Mouse (Mus musculus): Measurements from ENCODE around the gene Exosc3.
"Not testable (repeated sequence)": the region's sequence is repeated elsewhere in the genome, so short reads cannot be mapped to it uniquely, and the experiment has no call there.

Exosc3 gene

DNA sequence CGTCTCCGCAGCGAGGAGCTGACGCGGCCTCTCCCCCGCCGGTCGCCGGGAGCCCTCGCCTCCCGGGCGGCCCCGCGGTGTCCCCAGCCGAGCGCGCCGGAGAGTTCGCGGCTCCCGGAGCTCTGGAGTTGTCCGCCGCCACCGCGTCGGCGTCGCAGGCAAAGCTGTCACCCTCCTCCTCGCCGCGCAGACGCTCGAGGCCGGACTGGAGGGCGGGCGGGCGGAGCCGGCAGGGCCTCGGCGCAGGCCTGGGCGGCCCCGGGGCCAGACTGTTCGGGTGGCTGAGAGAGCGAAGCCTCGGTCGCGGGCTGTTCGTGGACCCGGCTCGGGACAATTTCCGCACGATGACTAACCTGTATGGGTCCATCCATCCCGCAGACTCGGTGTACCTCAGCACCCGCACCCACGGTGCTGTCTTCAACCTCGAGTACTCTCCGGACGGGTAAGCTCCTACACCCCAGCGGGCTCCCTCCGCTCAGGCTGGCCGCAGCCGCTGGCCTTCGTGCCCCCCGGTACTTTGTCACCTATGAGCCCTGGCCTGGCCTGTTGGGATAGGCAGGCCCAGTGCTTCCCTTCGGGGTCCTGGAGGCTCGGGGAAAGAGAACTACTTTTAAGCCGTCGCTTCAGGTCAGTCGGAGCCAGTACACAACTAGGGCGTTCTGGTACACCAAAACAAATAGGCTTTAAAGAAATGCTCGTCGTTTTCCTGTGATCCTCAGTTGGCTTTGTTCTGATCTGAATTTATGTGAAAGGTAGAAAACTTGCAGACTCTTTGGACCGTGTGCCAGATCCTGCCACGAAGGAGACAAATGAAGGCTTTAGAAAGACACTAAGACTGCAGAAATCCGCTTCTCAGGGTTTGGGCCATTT is at the start of gene Exosc3:
Gene Exosc3, minus strand, starts transcription at position 447 of the 870 bp plus-strand sequence.
- peak; percentile 38 to 73 for DNase-seq

DNA sequence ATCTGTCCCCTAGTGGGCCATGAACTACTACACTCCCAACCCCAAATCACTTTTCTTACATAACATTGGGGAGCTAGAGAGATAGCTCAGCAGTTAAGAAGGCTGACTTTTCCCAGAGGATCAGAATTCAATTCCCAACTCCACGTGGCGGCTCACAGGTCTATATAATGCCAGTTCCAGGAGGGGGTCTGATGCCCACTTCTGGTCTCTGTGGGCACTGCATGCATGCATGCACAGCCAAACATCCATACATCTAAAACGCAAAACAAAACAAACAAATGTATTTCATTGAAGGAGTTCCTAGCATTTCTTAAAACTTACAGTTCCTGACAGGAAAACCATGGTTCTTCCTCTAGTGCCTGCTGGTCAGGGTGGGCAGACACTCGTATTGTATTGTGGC is 49.6 kb upstream of the Exosc3 start:
- no peak for DNase-seq

- DNase-seq = not testable (repeated sequence)
Observed at GRCm38 (mm10) chr4:45387296-45387695, 44.8 kb upstream of the Exosc3 start.

DNA sequence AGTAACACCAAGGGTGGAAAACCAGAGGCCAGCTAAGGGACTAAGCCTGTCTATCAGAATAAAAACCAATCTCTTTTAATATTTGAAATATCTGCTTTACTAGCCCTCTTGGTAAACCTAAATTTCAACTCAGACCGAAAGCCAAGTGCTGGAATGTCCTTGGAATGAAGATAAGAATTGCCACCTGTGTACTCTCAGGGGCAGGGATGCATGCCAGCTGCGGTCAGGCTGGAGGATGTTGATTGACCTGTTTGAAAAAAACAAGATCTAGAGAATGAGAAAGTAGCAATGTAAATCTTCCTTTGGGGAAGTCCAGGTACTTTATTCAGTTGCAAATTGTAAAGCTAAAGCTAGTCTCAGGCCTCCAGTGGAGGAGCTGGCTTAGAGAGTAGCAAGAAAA is 39.6 kb upstream of the Exosc3 start:
- DNase-seq = not testable (repeated sequence)

- DNase-seq = peak in 1 of 2 experiments; percentile 58
Observed at GRCm38 (mm10) chr4:45380903-45381580, 38.5 kb upstream of the Exosc3 start.

DNA sequence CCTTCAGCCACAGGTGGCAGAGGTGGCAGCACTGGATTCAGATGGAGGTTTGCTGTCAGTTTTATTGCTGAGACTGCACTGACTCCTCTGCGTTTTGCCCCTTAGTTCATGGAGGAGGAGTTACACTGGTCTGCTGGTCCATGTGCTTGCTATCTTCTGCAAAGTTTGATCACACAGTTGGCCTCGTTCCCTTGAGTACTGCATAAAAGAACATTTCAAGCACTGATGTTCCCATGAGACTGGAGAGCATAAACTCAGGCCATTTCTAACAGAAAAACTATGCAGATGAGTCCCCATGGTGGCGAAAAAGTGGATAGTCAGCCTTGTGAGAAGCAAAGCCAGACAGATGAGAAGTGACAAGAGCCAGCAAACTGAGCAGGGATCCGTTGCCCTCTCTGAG is 34.0 kb upstream of the Exosc3 start:
- DNase-seq = no peak

- DNase-seq = peak in 1 of 2 experiments; percentile 52
Observed at GRCm38 (mm10) chr4:45374879-45375278, 32.3 kb upstream of the Exosc3 start.

GRCm38 (mm10) chr4:45371261-45371660 is 28.7 kb upstream of the Exosc3 start:
- no peak for DNase-seq

GRCm38 (mm10) chr4:45356653-45357052 is 14.1 kb upstream of the Exosc3 start:
- no peak for DNase-seq

DNA sequence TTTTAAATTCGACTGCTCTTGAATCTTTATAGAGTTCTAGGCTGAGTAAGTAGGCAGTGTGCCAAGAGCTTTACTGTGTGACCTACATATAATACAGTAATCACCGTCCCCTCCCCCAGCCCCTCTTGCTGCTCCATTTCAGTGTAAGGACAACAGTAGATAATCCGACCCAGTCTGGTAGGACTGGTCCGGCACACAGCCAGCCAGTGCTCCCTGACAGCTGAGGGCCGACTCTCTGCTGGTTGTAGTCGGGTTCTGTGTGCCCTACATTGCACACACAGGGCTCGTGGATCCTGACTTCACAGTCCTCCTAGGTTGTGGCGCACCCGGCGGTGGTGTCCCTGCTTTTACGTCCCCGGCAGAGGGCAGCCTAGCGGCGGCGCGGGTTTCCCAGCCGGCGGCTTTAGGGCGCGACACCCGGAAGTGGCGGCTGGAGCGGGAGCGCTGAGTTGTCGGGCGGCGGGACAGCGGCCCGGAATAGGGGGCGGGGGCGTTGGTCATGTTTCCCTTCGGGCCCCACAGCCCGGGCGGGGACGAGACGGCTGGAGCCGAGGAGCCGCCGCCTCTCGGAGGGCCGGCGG is 773 bp downstream of the Exosc3 start, which contains the start of gene Dcaf10:
Gene Dcaf10, plus strand, starts transcription at position 433 of the 581 bp plus-strand sequence.
- peak; percentile 92 to 95 for DNase-seq

DNA sequence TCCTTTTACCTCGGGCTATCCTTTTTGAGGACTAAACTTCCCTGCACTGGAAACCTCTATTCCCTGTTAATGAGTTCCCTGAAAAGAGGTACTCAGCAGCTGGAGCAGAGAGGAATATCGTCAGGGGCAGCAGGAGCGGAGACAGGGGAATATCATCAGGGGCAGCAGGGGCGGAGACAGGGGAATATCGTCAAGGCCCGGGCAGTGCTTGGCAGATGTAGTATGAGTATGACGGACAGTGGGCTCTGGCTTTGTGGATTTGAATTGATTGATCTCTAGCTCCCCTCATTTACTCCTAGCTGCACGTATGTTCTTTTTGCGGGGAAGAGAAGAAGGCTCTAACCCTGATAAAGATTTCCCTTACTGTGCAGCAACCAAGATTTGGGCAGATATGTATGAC is 1.3 kb downstream of the Exosc3 start:
- no peak for DNase-seq

DNA sequence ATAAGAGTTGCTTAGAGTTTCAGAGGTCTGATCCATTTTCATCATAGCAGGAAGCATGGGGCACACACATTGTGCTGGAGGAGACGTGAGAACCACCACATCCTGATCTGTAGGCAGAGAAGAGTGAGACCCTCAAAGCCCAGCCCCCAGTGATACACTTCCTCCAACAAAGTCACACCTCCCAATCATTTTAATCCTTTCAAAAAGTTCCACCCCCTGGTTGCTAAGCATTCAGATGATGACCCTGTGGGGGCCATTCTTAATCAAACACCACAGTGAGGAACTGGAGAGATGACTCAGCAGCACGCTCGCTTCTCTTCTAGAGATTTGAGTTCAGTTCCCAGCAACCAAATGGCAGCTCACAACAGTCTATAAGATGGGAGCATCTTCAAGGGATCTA is 10.1 kb downstream of the Exosc3 start:
- no peak for DNase-seq

- peak in 1 of 2 experiments; percentile 33 for DNase-seq
Observed at GRCm38 (mm10) chr4:45331139-45331538, 11.4 kb downstream of the Exosc3 start.

GRCm38 (mm10) chr4:45320159-45320816 is 22.2 kb downstream of the Exosc3 start:
- peak; percentile 88 to 94 for DNase-seq

GRCm38 (mm10) chr4:45311056-45311455 is 31.5 kb downstream of the Exosc3 start:
- DNase-seq = no peak

DNA sequence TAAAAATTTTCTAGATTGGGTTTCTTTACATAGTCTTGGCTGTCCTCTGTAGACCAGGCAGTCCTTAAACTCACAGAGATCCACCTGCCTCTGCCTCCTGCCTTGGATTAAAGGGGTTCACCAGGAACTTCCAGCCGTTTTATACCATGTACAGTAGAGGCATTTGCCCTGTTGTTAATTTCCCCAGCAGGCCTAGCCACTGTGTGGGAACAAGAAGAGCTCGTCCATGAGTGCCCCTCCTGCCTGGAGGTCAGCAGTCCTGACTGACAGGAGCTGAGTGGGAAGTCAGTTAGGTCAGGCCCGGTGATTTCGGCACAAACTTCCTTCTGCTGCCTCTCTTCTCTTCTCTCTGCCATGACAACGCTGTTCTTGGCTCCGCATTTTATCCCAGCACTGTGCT is 33.9 kb downstream of the Exosc3 start:
- DNase-seq = no peak

DNA sequence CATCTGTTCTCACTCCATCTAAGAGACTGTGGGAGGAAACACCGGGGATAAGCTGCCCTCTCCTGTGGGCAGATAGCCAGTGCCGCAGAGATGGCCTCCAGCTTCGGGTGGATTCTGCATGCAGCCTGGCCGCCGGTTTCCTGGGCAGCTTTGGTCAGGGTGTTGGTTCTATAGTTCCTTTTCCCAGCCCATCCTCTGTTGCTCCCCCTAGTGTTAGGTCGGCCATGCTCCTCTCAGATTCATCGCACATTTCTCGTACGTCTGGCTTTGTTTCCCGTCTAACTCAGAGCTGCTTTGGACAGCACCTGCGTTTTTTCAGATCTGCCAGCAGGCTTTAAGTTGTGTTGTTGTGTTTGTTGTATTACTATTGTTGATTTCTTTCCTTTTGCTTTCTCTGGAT is 34.5 kb downstream of the Exosc3 start:
- DNase-seq = peak in 1 of 2 experiments; percentile 39

DNA sequence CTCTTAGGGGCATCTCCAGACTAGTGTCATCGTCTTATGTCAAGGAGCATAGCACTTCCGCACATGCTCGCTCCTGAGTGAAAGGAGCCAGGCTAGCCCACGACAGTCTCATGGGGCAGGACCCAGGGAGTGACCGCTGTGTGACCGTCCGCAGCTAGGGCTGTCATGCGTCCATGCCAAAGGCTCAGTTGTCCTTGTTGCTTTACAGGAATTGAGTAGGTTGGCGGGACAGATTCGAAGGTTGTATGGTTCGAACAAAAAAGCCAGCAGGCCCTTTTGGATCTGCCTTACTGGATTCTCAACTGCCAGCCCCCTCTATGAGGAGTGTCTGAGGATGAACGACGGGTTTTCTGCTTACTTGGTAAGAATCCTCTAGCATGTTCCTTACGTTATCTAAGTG is 37.0 kb downstream of the Exosc3 start:
- no peak for DNase-seq

DNA sequence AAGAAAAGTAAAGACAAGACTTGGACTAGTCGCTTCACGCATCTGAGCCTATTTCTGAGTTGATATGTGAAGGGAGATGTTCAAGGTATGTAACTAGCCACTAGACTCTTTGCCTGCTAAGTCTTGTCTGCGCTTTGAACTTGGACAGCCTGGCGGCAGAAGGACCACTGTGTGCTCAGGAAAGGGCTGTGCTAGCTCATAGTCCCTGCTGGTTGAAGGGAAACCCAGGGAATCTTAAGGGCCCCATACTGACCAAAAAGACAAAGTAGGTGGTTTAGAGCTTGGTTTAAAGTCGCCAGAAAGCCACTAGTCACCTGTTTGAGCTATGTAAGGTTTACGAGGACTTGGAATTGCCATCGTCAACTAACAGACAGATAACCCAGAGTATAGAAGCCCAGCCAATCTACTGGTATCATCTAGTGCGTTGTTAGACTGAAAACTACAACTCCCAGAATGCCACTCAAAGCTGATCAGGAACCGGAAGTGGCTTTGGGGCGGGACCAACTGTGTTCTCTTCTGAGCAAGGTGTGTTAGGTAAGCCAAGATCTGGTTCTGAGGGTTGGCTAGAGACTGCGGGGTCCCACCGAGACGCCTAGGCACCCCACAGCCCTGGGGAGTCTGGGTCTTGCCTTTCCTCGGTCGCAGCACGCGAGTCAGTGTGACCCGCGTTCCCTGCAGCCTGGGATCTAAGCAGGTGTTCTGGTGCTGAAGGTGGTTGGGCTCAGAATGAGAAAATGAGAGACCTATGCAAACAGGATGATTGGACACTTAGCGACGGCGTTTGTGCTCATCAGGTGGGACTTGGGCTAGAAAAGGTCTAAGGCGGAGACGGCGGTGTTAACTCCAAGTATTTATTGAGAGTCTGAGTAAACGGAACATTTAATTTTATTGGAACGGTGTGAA is 45.6 kb downstream of the Exosc3 start, which contains the start of gene Trmt10b:
Gene Trmt10b, plus strand, starts transcription at position 466 of the 903 bp plus-strand sequence.
- peak; percentile 85 to 87 for DNase-seq

- DNase-seq = no peak
Observed at GRCm38 (mm10) chr4:45287906-45288305, 54.6 kb downstream of the Exosc3 start.

- DNase-seq = peak in 1 of 2 experiments; percentile 4
Observed at GRCm38 (mm10) chr4:45286318-45286717, 56.2 kb downstream of the Exosc3 start.

All from kidney, postnatal 25 days (tissue).